Mouse (Mus musculus): ENCODE measurements around the gene Sipa1l2.

DNA sequence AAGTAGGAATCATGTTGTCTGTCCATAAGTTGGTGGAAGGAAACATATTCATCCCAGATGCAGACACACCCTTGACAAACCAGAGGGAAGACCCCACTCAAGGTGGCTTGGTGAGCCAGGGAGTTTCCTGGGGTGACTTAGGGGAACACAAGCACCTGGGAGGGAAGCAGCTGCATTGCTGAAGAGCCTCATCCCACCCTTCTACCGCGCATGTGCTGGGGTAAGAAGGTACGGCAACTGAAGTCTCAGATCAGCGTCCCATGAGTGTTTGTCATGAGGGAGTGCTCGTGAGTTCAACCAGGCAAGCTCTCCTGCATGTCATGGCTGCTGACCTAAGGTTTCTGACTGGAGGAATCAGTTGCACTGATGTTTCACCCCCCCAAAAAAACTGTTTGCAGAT, 138.8 kb downstream of the Sipa1l2 start:
- no peak for TF ChIP-seq CTCF (IDR thresholded peaks at IDR 0.05; ENCODE audit: low read depth)
- TF ChIP-seq EP300 (IDR thresholded peaks at IDR 0.05; ENCODE audit: low read depth) = no peak
